Mouse (Mus musculus) urinary bladder, postnatal 36 days (tissue): ENCODE data around the gene Mrrf.

Source experiments
- DNase-seq, 2 experiments: peaks; one replicate each; pipeline ENCODE4 v3.0.0; 2022; ENCODE audit warnings: low spot score in 2 of 2, mixed read lengths in 1 of 2

The Mrrf gene

DNA sequence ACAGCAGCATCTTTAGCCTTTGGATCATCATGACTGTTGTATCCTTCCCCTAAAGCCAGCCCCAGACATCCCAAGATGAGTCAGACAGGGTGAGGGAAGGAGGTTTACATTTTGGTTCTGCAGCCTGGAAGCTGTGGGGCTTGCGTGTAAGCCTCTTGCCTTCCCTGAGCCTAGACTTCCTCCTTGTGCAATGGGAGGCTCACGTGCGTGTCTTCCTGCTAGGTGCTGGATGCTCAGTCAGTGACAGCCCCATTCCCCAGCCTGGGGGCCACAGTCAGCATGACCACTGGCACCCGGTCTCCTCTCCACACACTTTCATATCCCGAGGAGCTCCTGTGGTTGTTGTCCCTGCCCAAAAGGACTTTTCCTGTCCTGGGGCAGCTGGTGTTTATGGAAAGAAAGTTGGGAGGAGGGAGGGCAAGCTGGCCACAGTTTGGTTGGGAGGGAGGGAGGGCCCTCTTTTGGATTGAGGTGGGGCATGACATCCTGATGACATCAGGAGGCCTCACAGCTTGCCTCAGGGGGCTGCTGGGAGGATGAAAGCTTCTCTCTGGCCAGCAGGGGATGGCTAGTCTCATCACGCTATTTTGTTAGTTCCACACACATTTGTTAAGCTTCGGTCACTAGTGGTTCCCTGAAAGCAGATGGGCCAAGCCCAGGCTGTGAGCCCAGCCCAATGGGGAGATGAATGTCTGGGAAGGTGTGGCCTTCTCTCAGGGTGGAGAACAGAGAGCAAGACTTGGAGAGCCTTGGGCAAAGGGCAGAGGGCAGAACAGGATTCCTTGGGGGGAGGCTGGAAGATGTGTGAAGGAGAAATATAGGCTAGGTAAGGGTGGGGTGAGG is 98.6 kb downstream of the Mrrf start:
- no peak for DNase-seq

DNA sequence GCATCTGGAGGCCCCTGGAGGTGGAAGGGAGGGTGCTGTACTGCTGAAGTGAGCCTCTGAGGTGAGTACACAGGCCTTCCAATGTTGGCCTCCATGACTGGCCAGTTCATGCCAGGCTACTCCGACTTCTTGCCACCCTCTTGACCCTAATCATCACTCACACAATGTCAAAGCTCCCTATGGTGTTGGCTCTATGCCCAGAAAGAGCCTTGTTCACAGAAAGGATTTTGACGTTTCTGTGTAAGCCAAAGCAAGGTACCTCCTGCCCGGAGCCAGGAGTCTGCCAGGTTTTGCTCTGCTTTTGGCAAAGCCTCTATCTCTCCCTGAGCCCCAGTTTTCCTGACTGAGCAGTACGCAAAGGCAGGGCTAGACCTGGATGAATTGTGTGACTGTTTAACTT is 99.7 kb downstream of the Mrrf start:
- DNase-seq: no peak

DNA sequence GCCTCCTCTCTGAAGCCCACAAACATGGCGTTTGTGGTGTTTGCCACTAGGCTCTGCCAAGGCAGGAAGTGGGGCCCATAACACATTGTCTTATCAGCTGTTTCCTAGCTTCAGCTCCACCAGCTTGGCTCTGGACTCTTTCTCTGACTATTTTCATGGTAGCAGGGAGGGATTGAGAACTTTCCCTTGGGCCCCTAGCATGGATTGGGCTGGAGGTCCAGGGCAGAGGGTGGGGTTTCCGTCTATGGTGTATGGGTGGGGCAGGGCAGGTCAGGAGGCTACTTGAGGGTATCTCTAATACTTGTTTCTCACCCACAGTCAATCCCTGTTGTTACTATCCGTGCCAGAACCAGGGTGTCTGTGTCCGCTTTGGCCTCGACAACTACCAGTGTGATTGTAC is 100.7 kb downstream of the Mrrf start:
- no peak for DNase-seq

DNA sequence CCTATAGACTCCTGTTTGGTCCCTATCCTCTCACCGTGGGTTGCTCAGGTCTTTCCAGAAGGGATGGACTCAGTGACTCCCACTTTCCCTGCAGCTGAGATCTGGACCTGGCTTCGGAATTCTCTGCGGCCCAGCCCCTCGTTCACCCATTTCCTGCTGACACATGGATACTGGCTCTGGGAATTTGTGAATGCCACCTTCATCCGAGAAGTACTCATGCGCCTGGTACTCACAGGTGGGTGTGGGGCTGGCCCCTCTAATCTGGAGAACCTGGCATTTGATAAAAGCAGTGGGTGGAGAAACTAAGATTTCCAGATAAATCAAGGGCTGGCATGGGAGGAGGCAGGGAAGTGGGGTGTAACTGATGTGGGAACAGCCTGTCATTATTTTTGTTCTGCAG is 101.4 kb downstream of the Mrrf start:
- DNase-seq: no peak

DNA sequence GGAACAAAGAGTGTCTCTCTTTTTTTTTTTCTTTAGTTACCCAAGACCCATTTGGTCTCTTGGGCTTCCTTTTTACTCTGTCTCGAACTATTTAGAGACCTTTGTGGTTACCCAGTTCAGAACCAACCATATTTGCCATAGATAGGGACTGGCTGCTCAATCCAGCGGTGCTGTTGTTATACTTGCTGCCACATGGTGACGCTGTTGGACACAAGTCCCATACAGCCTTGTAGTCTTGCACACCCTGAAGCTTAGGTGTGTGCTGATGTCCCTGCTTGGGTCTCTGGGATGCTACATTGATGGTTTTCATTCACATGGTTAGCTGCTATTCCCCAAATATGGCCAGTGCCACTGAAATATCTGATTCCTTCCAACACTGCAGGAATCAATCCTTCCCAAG is 102.3 kb downstream of the Mrrf start:
- DNase-seq: no peak

DNA sequence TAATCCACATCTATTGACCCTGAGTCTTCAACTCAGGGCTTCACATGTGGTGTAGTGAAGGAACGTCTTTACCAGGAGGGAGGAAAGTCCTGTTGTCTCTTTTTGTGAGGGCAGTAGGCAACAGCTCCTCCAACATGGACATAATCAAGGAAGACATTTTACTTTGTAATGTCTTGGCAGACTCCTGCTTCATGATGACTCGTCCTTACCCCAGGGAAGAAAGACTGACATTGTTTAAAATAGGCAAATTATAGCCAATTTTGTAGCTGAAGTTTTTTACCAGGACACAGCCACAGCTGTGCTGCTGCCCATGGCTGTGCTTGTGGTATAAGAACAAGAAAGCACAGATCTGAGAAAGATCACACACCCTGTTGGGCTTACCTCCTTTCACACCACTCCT is 102.8 kb downstream of the Mrrf start:
- no peak for DNase-seq
